Mouse (Mus musculus) retina, embryonic 14.5 days (tissue): ENCODE data around the gene Gm6525.

ENCODE experiments used
- DNase-seq: peaks from one replicate; pipeline ENCODE4 v3.0.0-alpha.2; 2015; ENCODE audit warnings: low spot score

The Gm6525 gene

GRCm38 (mm10) chr3:84173581-84174154, at the start of gene Gm6525:
Gene Gm6525, plus strand, starts transcription at chr3:84174104.
- no peak for DNase-seq

DNA sequence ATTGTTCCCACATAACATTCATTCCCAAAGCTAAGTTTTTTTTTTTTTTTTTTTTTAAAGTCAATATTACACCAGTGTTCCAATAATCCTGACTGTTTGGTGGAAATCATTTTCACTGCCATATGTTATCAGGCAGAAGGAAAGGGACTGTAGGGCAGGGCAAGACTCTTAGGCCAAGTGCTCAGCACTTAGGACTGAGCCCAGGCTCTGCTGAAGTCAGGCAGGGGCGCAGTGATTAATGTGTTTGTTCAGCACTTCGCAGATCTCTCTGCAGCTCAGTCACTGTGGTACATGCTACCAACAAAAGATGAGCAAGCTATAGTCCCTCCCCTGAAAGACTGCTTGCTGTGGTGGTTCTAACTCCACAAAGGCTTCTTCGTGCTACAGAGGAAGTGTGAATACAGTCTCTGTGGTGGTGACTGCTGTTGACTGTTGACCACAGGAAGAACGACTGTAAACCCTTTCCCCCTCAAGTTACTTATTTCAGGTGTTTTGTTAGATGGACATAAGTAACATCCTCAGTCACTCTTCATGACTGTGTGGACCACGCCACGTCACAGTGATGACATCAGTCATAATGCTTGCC, 48.1 kb upstream of the Gm6525 start:
- DNase-seq = no peak

- no peak for DNase-seq
Measured at GRCm38 (mm10) chr3:84126721-84127120, 47.2 kb upstream of the Gm6525 start.

DNA sequence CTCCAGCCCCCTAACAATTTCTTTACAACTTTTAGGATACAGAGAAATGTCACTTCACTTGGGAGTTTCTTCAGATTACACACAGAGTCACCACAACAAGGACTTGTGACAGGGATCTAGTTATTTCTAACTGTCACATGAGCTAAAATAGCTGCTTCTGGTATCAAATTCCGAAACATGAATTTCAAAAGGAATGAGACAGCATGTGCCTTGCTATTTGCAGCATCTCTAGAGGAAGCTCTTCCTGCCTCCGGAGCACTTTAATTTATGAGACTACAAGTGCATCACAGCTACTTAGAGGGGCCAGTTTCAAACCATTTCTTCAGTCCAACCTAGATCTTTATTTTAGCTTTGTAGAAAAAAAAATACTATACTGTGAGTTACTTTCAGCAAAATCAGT, 46.5 kb upstream of the Gm6525 start:
- no peak for DNase-seq

- DNase-seq = no peak
Measured at GRCm38 (mm10) chr3:84128871-84129870, 44.7 kb upstream of the Gm6525 start.

DNA sequence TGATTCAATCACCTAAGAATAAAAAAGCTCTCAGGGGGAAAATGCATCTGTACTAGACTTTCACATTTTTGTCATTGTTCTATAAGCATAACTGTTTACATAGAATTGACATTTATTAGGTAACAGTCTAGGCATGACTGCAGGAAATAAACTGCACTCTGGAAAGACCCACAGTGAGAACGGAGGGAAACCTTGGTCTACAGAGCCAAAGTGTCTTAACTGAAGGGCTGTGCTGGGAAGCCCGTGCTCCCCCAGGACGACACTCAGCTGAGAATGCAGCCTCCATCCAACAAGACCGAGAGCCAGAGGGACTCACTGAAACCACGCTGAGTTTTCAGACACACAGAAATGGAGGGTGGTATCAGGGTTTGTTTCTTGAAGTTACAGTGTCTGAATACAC, 43.1 kb upstream of the Gm6525 start:
- DNase-seq = no peak

GRCm38 (mm10) chr3:84131369-84131768, 42.5 kb upstream of the Gm6525 start:
- no peak for DNase-seq

DNA sequence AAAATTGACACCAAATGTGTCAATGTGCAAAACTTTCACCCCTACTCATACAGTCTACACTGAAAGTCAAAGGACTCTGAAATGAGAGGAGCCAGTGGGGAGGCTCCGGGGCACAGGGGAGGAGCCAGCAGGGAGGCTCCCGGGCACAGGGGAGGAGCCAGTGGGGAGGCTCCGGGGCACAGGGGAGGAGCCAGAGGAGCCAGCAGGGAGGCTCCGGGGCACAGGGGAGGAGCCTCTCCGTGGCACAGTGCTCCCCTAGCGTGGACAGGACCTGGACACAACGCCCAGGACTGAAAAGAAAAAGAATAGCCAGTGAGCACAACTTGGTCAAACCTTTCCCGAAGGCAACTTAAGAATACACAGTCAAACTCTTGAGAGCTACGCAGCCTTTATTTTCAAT, 38.5 kb upstream of the Gm6525 start:
- DNase-seq = no peak

DNA sequence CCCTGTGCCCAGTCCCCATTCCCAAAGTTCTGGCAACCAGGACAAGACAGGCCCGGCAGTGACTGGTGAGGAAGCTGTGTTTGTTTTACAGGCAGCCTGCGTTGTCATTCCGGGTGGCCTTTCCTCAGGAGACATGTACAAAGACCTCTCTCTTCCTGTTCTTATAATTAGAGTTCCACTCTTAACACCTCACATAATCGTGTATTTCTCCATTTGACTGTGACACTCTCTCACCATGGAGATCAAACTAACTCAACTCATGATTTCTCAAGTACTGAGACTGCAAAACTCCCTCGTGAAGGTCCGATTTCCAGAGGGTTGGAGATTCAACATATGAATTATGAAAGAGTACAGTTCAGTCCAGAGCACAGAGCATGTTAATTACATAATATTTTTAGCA, 38.0 kb upstream of the Gm6525 start:
- DNase-seq = no peak

- DNase-seq = no peak
Measured at GRCm38 (mm10) chr3:84136509-84136908, 37.4 kb upstream of the Gm6525 start.

DNA sequence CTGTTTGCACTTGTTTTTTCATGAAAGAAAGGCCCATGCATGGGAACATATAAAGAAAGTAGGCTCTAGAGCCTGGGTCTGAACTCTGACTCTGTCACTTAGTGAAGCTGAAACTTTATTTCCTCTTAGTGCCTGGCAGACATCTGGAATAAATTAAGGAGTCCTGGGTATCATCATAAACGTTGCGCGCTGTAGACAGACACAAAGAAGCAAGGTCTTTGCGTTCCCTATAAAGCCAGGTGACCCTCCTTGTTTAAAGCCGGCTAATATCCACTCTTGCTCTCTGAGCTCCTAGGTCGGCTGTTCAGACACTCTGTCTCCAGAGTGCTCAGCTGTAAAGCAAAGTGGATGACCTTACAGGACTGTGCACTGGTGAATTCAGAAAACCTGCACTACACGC, 33.0 kb upstream of the Gm6525 start:
- DNase-seq = no peak

DNA sequence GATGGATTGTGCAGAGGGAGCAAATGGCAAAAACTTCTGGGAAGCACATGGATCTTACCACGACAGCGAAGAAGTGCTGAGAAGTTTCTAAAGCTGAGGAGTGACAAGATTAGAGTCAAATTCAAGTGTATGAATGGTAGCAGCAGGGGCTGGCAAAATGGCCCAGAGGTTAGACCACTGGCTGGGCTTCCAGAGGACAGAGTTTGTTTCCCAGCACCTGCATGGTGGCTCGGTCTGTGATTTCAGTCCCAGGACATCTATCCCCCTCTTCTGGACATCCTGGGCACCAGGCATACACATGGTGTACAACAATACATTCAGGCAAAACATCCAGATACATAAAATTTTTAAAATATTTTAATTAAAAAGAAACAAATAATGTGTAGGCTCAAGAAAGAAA, 24.1 kb upstream of the Gm6525 start:
- DNase-seq = no peak

DNA sequence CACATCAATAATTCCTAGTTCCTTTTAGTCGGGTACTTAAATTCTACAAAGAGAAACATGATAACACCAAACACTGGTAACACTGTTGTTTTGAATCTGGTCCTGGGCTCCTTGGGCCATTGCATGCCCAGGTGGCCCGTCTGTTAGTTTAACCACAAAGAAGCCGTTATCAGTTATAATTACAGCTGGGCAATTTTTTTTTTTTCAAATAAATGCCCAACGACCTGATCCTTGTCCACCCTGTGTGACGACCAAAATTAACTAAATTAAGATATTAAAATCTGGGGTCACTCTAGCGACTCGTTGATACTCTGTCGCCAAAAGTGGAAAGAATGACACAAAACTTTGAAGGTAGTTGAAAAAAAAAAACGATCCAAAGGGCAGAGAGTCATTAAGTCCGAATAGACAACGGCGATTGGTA, 19.2 kb upstream of the Gm6525 start:
- no peak for DNase-seq

DNA sequence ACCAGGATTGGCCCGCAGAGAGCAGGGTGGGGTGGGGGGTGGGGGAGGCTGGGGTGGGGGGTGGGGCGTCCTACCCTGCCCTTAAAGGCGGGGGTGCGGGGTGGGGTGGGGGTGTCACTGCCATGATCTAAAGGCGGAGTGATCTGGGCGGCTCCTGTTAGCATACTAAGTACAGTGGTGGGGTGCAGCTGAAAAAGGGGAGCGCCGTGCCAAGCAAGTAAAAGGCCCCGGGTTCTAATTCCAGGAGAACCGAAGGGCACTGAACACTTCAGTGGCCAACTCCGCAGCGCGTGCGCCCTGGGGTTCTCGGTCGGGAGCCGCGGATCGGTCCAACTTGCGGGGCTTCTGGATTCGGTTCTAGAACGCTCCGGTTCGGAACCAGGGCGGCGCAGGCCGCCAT, 18.8 kb upstream of the Gm6525 start:
- no peak for DNase-seq

- peak; percentile 99 for DNase-seq
Measured at GRCm38 (mm10) chr3:84155558-84156006, 18.3 kb upstream of the Gm6525 start, which contains the start of gene Mnd1. Gene Mnd1, minus strand, starts transcription at chr3:84155786.

GRCm38 (mm10) chr3:84156105-84156504, 17.8 kb upstream of the Gm6525 start:
- no peak for DNase-seq

DNA sequence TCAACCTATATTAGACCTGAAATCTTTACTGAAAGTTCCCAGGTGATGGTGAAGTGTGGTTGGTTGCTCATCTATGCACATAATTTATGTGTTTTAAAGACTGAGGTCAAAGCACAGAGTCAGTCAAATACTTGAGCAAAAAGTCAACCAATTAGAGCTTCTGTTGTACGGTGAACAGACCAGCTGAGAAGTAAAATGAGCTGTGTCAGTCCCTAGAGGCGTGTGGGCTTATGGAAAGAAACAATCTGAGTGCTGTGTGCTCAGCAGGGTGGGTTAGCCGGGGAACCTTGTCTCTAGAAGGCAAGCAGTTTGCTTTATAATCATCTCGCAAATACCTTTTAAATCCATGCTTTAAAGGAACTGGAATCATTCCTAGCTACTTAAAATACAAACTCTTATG, 16.9 kb upstream of the Gm6525 start:
- DNase-seq = no peak

GRCm38 (mm10) chr3:84157559-84158350, 16.1 kb upstream of the Gm6525 start:
- no peak for DNase-seq

- no peak for DNase-seq
Measured at GRCm38 (mm10) chr3:84165391-84165790, 8.5 kb upstream of the Gm6525 start.

DNA sequence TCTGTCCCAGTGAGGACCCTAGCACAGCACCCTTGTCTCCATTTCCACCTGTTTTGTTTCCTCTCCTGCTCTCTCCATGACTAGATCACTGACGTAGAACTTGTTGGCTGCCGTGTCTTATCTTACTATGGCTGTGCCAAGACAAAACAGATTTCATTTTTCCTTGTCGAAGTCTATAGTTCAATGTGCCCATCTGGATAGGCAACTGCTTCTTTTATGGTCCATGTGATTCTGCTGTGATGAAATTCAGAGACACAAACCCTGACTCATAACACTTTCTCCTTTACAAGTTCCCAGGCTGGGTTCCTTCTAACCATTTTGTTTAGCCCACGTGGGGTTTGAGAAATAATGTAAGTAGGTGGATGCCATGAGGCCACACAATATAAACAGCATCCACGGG, 7.8 kb upstream of the Gm6525 start:
- no peak for DNase-seq

- no peak for DNase-seq
Measured at GRCm38 (mm10) chr3:84168943-84169342, 5.0 kb upstream of the Gm6525 start.

GRCm38 (mm10) chr3:84169393-84170005, 4.4 kb upstream of the Gm6525 start:
- DNase-seq = peak; percentile 34
